Mouse (Mus musculus): ENCODE data around the gene Inip. TPM values are rescaled to one million over a fixed set of nuclear protein-coding genes. Genes with fewer than 3 reads are reported as not detected.

Inip gene
- polyA plus RNA-seq, 1 experiment: 19.8 TPM

- H3K27ac ChIP-seq (ENCODE audit: insufficient read depth, low read length): no peak overlapping the region
- H3K4me3 ChIP-seq (ENCODE audit: insufficient read depth, low read length): no peak overlapping the region
- H3K4me1 ChIP-seq (ENCODE audit: control insufficient read depth, insufficient read depth, low read length): no peaks in the 10 kb centered on the region
- TF ChIP-seq CTCF (IDR thresholded peaks at IDR 0.05; ENCODE audit: borderline replicate concordance, insufficient read depth, low read length): no peak
- TF ChIP-seq POLR2A (IDR thresholded peaks at IDR 0.05; ENCODE audit: low read depth, low read length): no peak
Measured at GRCm38 (mm10) chr4:59728839-59729238, 72.5 kb downstream of the Inip start.

GRCm38 (mm10) chr4:59727878-59728261 lies 73.5 kb downstream of the Inip start:
- H3K27ac ChIP-seq (ENCODE audit: insufficient read depth, low read length): no peak overlapping the region
- H3K4me1 ChIP-seq (ENCODE audit: control insufficient read depth, insufficient read depth, low read length): no peaks in the 10 kb centered on the region
- no peak overlapping the region for H3K4me3 ChIP-seq (ENCODE audit: insufficient read depth, low read length)
- TF ChIP-seq CTCF (IDR thresholded peaks at IDR 0.05; ENCODE audit: borderline replicate concordance, insufficient read depth, low read length): no peak
- no peak for TF ChIP-seq POLR2A (IDR thresholded peaks at IDR 0.05; ENCODE audit: low read depth, low read length)

DNA sequence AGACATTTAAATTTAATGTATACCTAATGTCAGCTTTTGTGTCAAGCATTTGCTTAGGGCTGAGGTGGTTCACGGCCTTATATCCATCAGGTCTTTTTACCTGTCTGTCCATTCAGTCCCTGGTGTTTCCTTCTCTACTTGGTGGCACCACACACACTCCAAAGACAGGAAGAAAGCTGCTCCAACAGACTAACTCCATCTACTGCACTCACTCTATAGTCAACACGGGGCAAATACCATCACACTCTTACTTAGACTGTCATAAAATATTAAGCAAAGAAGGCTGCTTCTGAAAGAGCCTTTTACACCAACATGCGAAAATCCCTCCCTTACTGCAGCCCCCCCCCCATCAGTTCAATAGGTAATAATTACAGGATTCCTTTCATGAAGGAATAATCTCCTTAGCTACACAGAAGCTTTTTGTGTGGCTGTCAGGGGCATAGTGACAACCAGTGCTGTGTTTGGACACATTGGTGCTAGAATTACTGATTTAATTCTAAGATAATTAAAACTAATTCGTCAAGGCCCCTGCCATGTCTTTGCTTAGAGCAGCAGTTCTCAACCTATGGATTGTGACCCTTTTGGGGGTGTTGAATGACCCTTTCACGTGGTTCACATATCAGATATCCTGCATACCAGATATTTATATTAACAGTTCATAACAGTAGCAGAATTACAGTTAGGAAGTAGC lies 74.1 kb downstream of the Inip start:
- no peak overlapping the region for H3K27ac ChIP-seq (ENCODE audit: insufficient read depth, low read length)
- H3K4me1 ChIP-seq (ENCODE audit: control insufficient read depth, insufficient read depth, low read length): no peaks in the 10 kb centered on the region
- TF ChIP-seq CTCF (IDR thresholded peaks at IDR 0.05; ENCODE audit: borderline replicate concordance, insufficient read depth, low read length) (no peak), POLR2A (IDR thresholded peaks at IDR 0.05; ENCODE audit: low read depth, low read length) (no peak)
- H3K4me3 ChIP-seq (ENCODE audit: insufficient read depth, low read length): no peak overlapping the region

GRCm38 (mm10) chr4:59726501-59726900 lies 74.9 kb downstream of the Inip start:
- Histone ChIP-seq H3K4me3 (ENCODE audit: insufficient read depth, low read length) (no peak overlapping the region), H3K27ac (ENCODE audit: insufficient read depth, low read length) (no peak overlapping the region), H3K4me1 (ENCODE audit: control insufficient read depth, insufficient read depth, low read length) (no peaks in the 10 kb centered on the region)
- no peak for TF ChIP-seq CTCF (IDR thresholded peaks at IDR 0.05; ENCODE audit: borderline replicate concordance, insufficient read depth, low read length)

GRCm38 (mm10) chr4:59725579-59725978 lies 75.8 kb downstream of the Inip start:
- no peak overlapping the region for H3K4me3 ChIP-seq (ENCODE audit: insufficient read depth, low read length)
- no peak overlapping the region for H3K27ac ChIP-seq (ENCODE audit: insufficient read depth, low read length)
- TF ChIP-seq CTCF (IDR thresholded peaks at IDR 0.05; ENCODE audit: borderline replicate concordance, insufficient read depth, low read length) (no peak), POLR2A (IDR thresholded peaks at IDR 0.05; ENCODE audit: low read depth, low read length) (no peak)
- H3K4me1 ChIP-seq (ENCODE audit: control insufficient read depth, insufficient read depth, low read length): no peaks in the 10 kb centered on the region

DNA sequence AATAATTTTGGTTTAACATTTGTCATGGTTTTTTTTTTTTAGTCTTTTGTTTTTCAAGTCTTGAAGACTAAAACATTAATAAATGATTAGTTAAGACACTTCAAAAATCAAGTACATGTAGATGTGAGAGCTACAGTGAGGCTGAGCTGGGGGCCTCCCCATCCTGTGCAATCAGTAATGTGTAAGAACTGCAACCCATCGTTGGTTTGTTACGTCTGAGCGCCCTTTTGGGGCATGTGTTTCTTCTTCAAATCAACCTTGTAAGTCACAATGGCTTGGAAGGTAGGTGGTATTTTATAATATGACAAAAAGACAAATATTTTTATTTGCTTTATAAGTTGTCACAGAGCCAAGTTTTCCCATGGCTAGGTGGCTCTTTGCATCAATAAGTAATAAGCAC lies 79.6 kb downstream of the Inip start:
- no peak for TF ChIP-seq POLR2A (IDR thresholded peaks at IDR 0.05; ENCODE audit: low read depth, low read length)
- no peak for TF ChIP-seq CTCF (IDR thresholded peaks at IDR 0.05; ENCODE audit: borderline replicate concordance, insufficient read depth, low read length)
- no peak overlapping the region for H3K27ac ChIP-seq (ENCODE audit: insufficient read depth, low read length)

More for the DNA sequence above, 79.6 kb downstream of the Inip start:
- no peak overlapping the region for H3K4me3 ChIP-seq (ENCODE audit: insufficient read depth, low read length)
- no peaks in the 10 kb centered on the region for H3K4me1 ChIP-seq (ENCODE audit: control insufficient read depth, insufficient read depth, low read length)

Other genes starting within 250 kb of the Inip start
- gene Hsdl2, start 220.0 kb downstream of the Inip start, polyA plus RNA-seq (2011; ENCODE audit: insufficient read length, low read depth, missing spikeins): 20.9 and 21.3 TPM in 2 replicates
- gene E130308A19Rik, start 175.4 kb downstream of the Inip start, polyA plus RNA-seq (2011; ENCODE audit: insufficient read length, low read depth, missing spikeins): 8.5 and 12.5 TPM in 2 replicates
- 14.7 and 20.2 TPM in 2 replicates for gene Snx30, start 4.3 kb upstream of the Inip start, polyA plus RNA-seq (2011; ENCODE audit: insufficient read length, low read depth, missing spikeins)
- not detected in 2 replicates for gene Slc46a2, start 113.5 kb upstream of the Inip start, polyA plus RNA-seq (2011; ENCODE audit: insufficient read length, low read depth, missing spikeins)
- not detected in 2 replicates for gene Mup4, start 159.1 kb upstream of the Inip start, polyA plus RNA-seq (2011; ENCODE audit: insufficient read length, low read depth, missing spikeins)
- not detected in 2 replicates for gene Mup6, start 162.7 kb upstream of the Inip start, polyA plus RNA-seq (2011; ENCODE audit: insufficient read length, low read depth, missing spikeins)

All from embryonic fibroblast, embryonic 13.5 days (primary cell).